Mouse (Mus musculus) testis, adult 2 months (tissue): ENCODE results near the gene Foxp1. TPM values are rescaled to one million over a fixed set of nuclear protein-coding genes. Genes with fewer than 3 reads are reported as not detected.

Experiments
- H3K27ac ChIP-seq: fragments of 200-500 bp; 2 replicates; pipeline ENCODE4 v1.5.1; 2012; ENCODE audit warnings: low read depth, low read length; ENCODE audit not compliant: control insufficient read depth, insufficient read depth
- H3K27me3 ChIP-seq: fragments of 200-500 bp; 2 replicates; pipeline ENCODE4 v1.6.1; 2012; ENCODE audit warnings: mild to moderate bottlenecking, low read length, moderate library complexity; ENCODE audit not compliant: control insufficient read depth, insufficient read depth
- H3K36me3 ChIP-seq: fragments of 200-500 bp; 2 replicates; pipeline ENCODE4 v1.6.1; 2012; ENCODE audit warnings: mild to moderate bottlenecking, low read length; ENCODE audit not compliant: control insufficient read depth, insufficient read depth
- H3K4me1 ChIP-seq: fragments of 200-500 bp; 2 replicates; pipeline ENCODE4 v1.6.1; 2012; ENCODE audit warnings: low read length; ENCODE audit not compliant: control insufficient read depth, insufficient read depth
- H3K4me3 ChIP-seq: fragments of 200-500 bp; 2 replicates; pipeline ENCODE4 v1.5.1; 2012; ENCODE audit warnings: low read depth, mild to moderate bottlenecking, low read length, moderate library complexity, mixed read lengths; ENCODE audit not compliant: control insufficient read depth
- CTCF ChIP-seq: fragments of 200-500 bp; IDR thresholded peaks from 2 replicates; pipeline ENCODE4 v1.5.1; 2012; ENCODE audit warnings: low read depth, mild to moderate bottlenecking, inconsistent platforms, low read length, moderate library complexity; ENCODE audit not compliant: control insufficient read depth, insufficient read depth, insufficient replicate concordance
- POLR2A ChIP-seq: fragments of 200-500 bp; IDR thresholded peaks from 2 replicates; pipeline ENCODE4 v1.6.1; 2012; ENCODE audit warnings: low read depth, mild to moderate bottlenecking, inconsistent platforms, low read length, moderate library complexity; ENCODE audit not compliant: control insufficient read depth
- polyA plus RNA-seq: library from polyadenylated mRNA; depleted of rRNA; stranded (reverse); fragments of >200 nt; gene quantifications from 2 replicates; pipeline ENCODE4 v1.2.3, GENCODE M21; 2012

Gene Foxp1
- polyA plus RNA-seq, 1 experiment, result 34.8 TPM

DNA sequence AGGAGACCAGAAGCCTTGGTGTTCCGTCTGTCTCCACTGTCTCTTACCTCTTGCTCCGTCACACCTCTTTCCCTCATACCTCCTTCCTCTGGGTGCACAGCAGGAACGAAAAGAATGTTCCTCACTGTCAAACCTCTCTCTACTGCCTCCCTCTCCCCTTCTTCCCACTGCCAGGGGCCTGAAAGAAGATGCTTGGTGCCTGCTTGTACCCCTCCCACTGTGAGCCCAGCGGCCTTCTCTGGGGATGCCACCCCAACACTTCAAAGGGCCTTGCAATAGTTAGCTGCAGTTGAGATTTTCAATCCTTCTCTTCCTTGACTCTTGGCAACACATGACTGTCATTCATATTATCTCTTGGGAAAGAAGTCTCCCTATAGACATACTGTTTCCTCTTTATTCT, 339.7 kb downstream of the Foxp1 start:
- H3K4me1 ChIP-seq, result no peaks in the 10 kb centered on the region
- TF ChIP-seq POLR2A, result no peak
- TF ChIP-seq CTCF, result no peak
- H3K27me3 ChIP-seq, result no peaks in the 10 kb centered on the region
- no peaks in the 10 kb centered on the region for H3K36me3 ChIP-seq
- no peak overlapping the region for H3K27ac ChIP-seq
- H3K4me3 ChIP-seq, result no peak overlapping the region

GRCm38 (mm10) chr6:99176216-99176615, 346.3 kb downstream of the Foxp1 start:
- H3K4me3 ChIP-seq, result no peak overlapping the region
- no peak overlapping the region for H3K27ac ChIP-seq
- no peaks in the 10 kb centered on the region for H3K36me3 ChIP-seq
- H3K4me1 ChIP-seq, result no peaks in the 10 kb centered on the region
- H3K27me3 ChIP-seq, result no peaks in the 10 kb centered on the region
- no peak for TF ChIP-seq CTCF

- H3K27ac ChIP-seq, result peak overlapping the region; percentile 50; the same call in 1 of the 2 replicates
- no peaks in the 10 kb centered on the region for H3K36me3 ChIP-seq
- no peaks in the 10 kb centered on the region for H3K4me1 ChIP-seq
- no peak overlapping the region for H3K4me3 ChIP-seq
- TF ChIP-seq CTCF, result no peak
- no peak for TF ChIP-seq POLR2A
- no peaks in the 10 kb centered on the region for H3K27me3 ChIP-seq
Observed at GRCm38 (mm10) chr6:99175377-99175776, 347.1 kb downstream of the Foxp1 start.

GRCm38 (mm10) chr6:99173902-99174210, 348.7 kb downstream of the Foxp1 start:
- Histone ChIP-seq H3K4me1 (no peaks in the 10 kb centered on the region), H3K4me3 (no peak overlapping the region), H3K27me3 (no peaks in the 10 kb centered on the region), H3K36me3 (no peaks in the 10 kb centered on the region), H3K27ac (no peak overlapping the region)
- TF ChIP-seq CTCF (no peak), POLR2A (no peak)

DNA sequence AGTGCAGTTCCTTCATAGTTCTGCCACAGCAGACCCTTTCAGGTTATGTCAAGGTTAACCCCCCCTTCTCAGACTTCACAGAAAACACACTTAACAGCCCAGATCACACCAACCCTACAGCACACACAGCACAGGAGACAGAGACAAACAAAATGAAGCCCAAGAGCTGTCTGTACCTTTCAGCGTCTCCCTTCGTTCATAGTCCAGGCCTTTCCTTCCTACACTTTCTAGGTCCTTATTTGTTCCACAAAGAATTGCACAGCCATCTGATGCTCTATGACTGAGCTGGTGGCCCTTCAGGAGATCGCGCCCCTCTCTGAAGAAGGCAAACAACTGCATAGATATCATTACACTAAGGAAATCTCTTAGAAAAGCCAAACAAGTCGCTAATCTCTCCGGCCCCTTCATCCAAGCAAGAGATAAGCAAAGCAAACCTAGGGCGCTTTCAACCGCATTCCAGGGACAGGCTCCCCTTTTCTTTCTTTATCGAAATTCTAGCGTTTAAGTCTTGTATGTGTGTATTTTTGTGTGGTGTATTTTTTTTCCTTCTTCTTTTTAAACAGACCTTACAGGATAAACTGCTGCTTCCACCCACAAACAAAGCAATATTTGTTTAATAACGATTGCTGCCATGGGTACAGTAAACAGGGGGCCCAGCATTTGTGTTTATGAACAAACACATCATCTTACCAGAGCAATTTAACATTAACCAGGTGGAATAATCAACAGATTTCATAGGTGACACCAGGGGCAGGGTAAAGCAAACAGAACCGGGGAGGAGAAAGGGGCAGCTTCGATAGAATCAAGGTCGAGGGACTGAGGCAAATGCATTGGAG, 349.2 kb downstream of the Foxp1 start:
- Histone ChIP-seq H3K36me3 (no peaks in the 10 kb centered on the region), H3K27ac (no peak overlapping the region), H3K27me3 (no peaks in the 10 kb centered on the region), H3K4me3 (no peak overlapping the region), H3K4me1 (no peaks in the 10 kb centered on the region)
- TF ChIP-seq CTCF, result no peak
- TF ChIP-seq POLR2A, result no peak

DNA sequence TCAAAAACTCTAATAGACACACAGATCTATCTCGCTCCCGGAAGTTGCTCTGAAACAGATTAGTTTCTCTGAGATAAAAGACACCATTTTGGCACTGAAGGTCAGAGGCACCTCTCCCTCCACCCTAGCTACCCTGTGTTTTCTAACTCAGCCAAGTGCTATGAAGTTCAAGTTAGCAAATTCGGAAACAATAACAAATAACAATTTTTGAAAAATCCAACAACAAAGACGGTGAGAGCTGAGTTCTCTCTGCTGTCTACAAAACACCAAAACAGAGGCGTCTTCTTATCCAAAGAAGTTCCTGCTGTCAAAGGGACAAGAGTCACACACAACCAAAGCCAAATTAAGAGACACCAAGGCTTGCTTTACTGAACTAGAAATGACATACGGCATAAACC, 349.9 kb downstream of the Foxp1 start:
- Histone ChIP-seq H3K27me3 (no peaks in the 10 kb centered on the region), H3K36me3 (no peaks in the 10 kb centered on the region), H3K27ac (no peak overlapping the region), H3K4me3 (no peak overlapping the region), H3K4me1 (no peaks in the 10 kb centered on the region)
- TF ChIP-seq POLR2A (no peak), CTCF (no peak)

DNA sequence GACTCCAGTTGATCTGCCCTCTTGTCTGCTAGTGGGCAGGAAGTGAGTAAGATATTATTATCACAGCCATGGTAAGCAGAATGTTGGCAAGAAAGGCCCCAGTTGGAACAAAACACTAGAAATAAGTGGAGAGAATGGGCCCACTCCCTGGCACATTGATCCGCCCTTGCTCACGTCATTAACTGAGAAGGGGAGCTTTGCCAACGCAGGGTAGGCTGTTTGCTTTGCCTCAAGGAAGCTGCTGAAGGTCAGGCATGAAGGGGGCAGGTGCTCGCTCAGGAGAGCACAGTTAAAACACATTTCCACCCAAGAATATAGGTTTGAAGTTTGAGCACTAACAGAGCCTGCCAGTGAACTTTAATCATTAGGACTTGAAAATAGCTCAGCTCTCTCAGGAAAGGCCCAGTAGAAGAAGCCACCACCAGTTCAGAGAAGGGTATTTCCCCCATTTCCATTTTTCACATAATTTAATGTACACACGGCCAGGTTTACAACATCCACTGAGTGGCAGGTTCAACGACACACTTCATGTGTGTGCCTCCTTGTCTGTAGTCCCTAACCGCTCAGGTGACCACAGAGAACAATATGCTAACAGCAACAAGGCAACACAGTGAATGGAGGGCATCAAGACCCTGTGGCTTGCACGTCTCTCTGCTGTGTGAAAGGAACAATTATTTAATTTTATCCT, 350.5 kb downstream of the Foxp1 start:
- no peaks in the 10 kb centered on the region for H3K36me3 ChIP-seq
- TF ChIP-seq POLR2A (no peak), CTCF (no peak)
- no peaks in the 10 kb centered on the region for H3K27me3 ChIP-seq
- H3K27ac ChIP-seq, result no peak overlapping the region
- H3K4me3 ChIP-seq, result no peak overlapping the region
- H3K4me1 ChIP-seq, result no peaks in the 10 kb centered on the region

DNA sequence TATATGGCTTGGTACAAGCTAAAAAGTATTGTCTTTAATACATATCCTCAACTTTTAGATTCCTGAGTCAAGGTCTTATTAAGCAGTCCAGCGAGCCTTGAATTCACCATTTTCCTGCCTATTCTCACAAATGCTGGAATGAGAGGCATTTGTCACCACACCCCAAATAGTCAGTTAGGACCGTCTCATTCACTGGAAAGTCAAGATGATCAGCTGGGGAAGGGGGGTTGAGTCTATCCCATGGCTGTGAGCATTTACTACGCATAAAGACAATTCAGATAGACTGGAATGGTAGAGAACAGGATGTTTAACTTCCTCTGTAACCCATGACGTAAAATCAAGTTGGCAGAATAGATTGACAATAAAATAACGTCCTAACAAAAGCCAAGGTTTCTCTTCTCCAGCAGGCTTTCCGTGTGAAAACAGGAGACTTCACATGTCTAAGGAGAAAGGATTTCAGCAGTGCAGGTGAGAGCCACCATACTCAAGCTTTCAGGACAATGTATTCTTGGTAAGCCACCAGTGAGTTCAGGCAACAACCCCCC, 351.2 kb downstream of the Foxp1 start:
- no peaks in the 10 kb centered on the region for H3K36me3 ChIP-seq
- no peaks in the 10 kb centered on the region for H3K4me1 ChIP-seq
- no peak overlapping the region for H3K4me3 ChIP-seq
- no peak for TF ChIP-seq POLR2A
- no peaks in the 10 kb centered on the region for H3K27me3 ChIP-seq
- H3K27ac ChIP-seq, result no peak overlapping the region
